Mouse (Mus musculus): ENCODE measurements around the gene Runx3. TPM values are rescaled to one million over a fixed set of nuclear protein-coding genes. Genes with fewer than 3 reads are reported as not detected.
"Not testable (repeated sequence)": the region's sequence is repeated elsewhere in the genome, so short reads cannot be mapped to it uniquely, and the experiment has no call there.

The Runx3 gene
- total and polyA plus RNA-seq, 2 experiments from 2014 or later, result not detected

DNA sequence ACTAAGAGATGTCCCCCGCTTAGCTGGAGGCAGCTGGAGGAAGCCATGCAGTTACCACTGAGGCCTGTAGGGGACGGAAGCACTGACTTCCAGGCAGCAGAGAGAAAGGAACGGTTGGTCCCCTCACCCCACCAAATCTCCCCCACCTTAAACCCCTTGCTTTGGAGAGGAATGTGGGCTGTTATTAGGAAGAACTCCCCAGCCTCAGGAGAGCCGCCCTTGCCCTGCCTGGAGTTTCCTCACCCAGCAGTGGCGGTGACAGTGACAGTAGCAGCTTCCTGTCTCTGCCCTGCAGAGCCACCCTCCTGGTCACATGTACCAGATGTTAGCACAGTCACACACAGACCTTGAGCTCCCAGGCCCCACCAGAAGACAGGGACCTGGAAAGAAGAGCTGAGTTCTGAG lies 58.6 kb downstream of the Runx3 start:
- Histone ChIP-seq H3K4me1 (ENCODE audit: insufficient read depth, low read length) (no peaks in the 10 kb centered on the region), H3K27ac (ENCODE audit: low read depth, low read length) (no peak overlapping the region), H3K36me3 (ENCODE audit: insufficient read depth, low read length) (no peaks in the 10 kb centered on the region), H3K4me2 (ENCODE audit: low read depth, low read length, poor library complexity, severe bottlenecking) (no peak overlapping the region), H3K27me3 (ENCODE audit: insufficient read depth, low read length) (peaks cover 9% of the 10 kb centered on the region), H3K4me3 (ENCODE audit: low read depth, low read length) (no peak overlapping the region), H3K9me3 (ENCODE audit: low read length) (no peaks in the 10 kb centered on the region), H3K9ac (replicated peaks; ENCODE audit: low read length, poor library complexity, severe bottlenecking) (no peak overlapping the region)
- no peak for ATAC-seq (ENCODE audit: low FRiP score)
- DNase-seq (ENCODE audit: low spot score), result no peak
- 23% methylated on average over 5 of the region's 5 CpGs for WGBS
- peak; percentile 57 for TF ChIP-seq CTCF (IDR thresholded peaks at IDR 0.05)

DNA sequence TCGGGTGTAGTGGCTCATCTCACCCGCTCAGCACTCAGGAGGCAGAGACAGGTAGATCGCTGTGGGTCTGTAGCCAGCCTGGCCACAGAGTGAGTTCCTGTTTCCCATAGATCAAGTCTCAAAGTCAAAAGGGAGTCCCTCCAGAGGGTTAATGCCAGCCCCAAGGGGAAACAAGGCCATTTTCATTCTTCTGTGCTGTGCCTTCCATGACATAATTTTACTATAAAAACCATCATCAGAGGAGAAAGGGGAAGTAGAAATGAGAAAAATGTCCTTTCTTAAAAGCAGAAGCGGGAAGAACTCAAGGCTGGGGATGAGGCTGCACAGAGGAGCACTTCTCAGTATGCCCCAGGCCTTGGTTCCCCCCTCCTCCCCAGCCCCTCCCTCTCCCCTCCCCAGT lies 61.4 kb downstream of the Runx3 start:
- no peaks in the 10 kb centered on the region for H3K9me3 ChIP-seq (ENCODE audit: low read length)
- H3K36me3 ChIP-seq (ENCODE audit: insufficient read depth, low read length), result no peaks in the 10 kb centered on the region
- TF ChIP-seq CTCF (IDR thresholded peaks at IDR 0.05), result no peak
- DNase-seq (ENCODE audit: low spot score), result no peak
- no peak overlapping the region for H3K4me3 ChIP-seq (ENCODE audit: low read depth, low read length)
- no peaks in the 10 kb centered on the region; the same call in 1 of the 2 replicates for H3K27me3 ChIP-seq (ENCODE audit: insufficient read depth, low read length)
- H3K9ac ChIP-seq (replicated peaks; ENCODE audit: low read length, poor library complexity, severe bottlenecking), result no peak overlapping the region
- no peaks in the 10 kb centered on the region for H3K4me1 ChIP-seq (ENCODE audit: insufficient read depth, low read length)
- H3K27ac ChIP-seq (ENCODE audit: low read depth, low read length), result no peak overlapping the region
- ATAC-seq (ENCODE audit: low FRiP score), result no peak
- no peak overlapping the region for H3K4me2 ChIP-seq (ENCODE audit: low read depth, low read length, poor library complexity, severe bottlenecking)
- 88% methylated on average over 4 of the region's 4 CpGs for WGBS

DNA sequence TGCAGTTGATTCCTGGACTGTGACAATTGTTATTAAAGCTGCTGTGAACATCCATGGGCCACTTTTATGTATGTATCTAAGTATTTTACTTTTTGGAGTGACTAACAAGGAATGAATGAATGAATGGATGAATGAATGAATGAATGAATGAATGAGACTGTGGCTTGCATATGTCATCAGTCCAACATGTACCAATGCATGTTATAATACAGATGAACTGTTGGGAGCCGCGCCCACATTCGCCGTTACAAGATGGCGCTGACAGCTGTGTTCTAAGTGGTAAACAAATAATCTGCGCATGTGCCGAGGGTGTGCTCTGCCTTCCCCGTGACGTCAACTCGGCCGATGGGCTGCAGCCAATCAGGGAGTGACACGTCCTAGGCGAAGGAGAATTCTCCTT lies 63.8 kb downstream of the Runx3 start:
- not testable (repeated sequence) for ATAC-seq (ENCODE audit: low FRiP score); H3K4me2 ChIP-seq (ENCODE audit: low read depth, low read length, poor library complexity, severe bottlenecking); H3K9me3 ChIP-seq (ENCODE audit: low read length); DNase-seq (ENCODE audit: low spot score); H3K4me3 ChIP-seq (ENCODE audit: low read depth, low read length); H3K4me1 ChIP-seq (ENCODE audit: insufficient read depth, low read length); H3K27ac ChIP-seq (ENCODE audit: low read depth, low read length); H3K27me3 ChIP-seq (ENCODE audit: insufficient read depth, low read length); H3K36me3 ChIP-seq (ENCODE audit: insufficient read depth, low read length); H3K9ac ChIP-seq (replicated peaks; ENCODE audit: low read length, poor library complexity, severe bottlenecking)
- WGBS, result 97% methylated on average over 6 of the region's 13 CpGs

DNA sequence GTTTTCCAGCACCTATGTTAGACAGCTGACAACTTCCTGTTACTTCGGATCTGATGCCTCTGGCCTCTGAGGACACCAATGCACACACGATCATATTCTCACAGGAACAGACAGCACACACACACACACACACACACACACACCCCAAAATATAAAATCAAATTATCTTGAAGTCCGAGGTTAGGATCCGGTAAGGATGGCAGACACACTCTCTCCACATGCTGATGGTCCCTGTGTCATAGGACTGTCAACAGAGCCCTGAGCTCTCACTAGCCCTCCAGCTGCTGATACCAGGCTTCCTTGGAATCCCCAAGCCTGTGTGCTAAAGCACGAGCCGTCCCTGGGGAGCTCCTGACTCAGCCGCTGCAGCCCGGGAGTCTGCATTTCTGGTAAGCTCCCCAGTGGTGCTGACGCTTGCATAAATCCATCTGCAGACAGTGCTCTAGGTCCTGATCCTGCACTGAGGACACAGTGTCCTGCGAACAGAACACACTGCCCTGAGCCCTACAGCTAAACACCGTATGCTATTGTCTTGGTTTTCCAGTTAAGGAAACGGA lies 69.1 kb downstream of the Runx3 start:
- no peak for ATAC-seq (ENCODE audit: low FRiP score)
- H3K4me3 ChIP-seq (ENCODE audit: low read depth, low read length), result no peak overlapping the region
- no peaks in the 10 kb centered on the region for H3K4me1 ChIP-seq (ENCODE audit: insufficient read depth, low read length)
- WGBS, result 83% methylated on average over 12 of the region's 12 CpGs
- no peak for DNase-seq (ENCODE audit: low spot score)
- H3K4me2 ChIP-seq (ENCODE audit: low read depth, low read length, poor library complexity, severe bottlenecking), result no peak overlapping the region
- H3K27me3 ChIP-seq (ENCODE audit: insufficient read depth, low read length), result no peaks in the 10 kb centered on the region
- H3K9me3 ChIP-seq (ENCODE audit: low read length), result no peaks in the 10 kb centered on the region
- H3K9ac ChIP-seq (replicated peaks; ENCODE audit: low read length, poor library complexity, severe bottlenecking), result no peak overlapping the region
- H3K27ac ChIP-seq (ENCODE audit: low read depth, low read length), result no peak overlapping the region
- no peaks in the 10 kb centered on the region for H3K36me3 ChIP-seq (ENCODE audit: insufficient read depth, low read length)
- no peak for TF ChIP-seq CTCF (IDR thresholded peaks at IDR 0.05)

DNA sequence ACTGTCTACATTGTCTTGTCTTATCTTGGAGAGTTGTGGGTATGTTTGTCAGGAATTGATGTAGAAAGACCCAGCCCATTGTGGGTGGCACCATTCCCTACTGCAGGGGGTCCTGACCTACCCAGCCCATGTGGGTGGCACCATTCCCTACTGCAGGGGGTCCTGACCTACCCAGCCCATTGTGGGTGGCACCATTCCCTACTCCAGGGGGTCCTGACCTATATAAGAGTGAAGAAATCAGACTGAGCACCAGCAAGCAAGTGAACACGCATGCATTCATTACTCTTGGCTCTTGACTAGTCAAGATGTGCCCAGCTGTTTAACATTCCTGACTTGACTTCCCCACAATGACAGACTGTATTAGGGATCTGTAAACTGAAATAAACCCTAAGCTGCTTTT lies 69.9 kb downstream of the Runx3 start:
- Histone ChIP-seq H3K9ac (replicated peaks; ENCODE audit: low read length, poor library complexity, severe bottlenecking) (no peak overlapping the region), H3K4me3 (ENCODE audit: low read depth, low read length) (no peak overlapping the region), H3K4me1 (ENCODE audit: insufficient read depth, low read length) (no peaks in the 10 kb centered on the region), H3K27me3 (ENCODE audit: insufficient read depth, low read length) (no peaks in the 10 kb centered on the region), H3K36me3 (ENCODE audit: insufficient read depth, low read length) (no peaks in the 10 kb centered on the region), H3K4me2 (ENCODE audit: low read depth, low read length, poor library complexity, severe bottlenecking) (no peak overlapping the region), H3K9me3 (ENCODE audit: low read length) (no peaks in the 10 kb centered on the region; the same call in 1 of the 2 replicates), H3K27ac (ENCODE audit: low read depth, low read length) (no peak overlapping the region)
- DNase-seq (ENCODE audit: low spot score), result no peak
- TF ChIP-seq CTCF (IDR thresholded peaks at IDR 0.05), result no peak
- no peak for ATAC-seq (ENCODE audit: low FRiP score)
- 88% methylated on average over 1 of the region's 1 CpGs for WGBS

DNA sequence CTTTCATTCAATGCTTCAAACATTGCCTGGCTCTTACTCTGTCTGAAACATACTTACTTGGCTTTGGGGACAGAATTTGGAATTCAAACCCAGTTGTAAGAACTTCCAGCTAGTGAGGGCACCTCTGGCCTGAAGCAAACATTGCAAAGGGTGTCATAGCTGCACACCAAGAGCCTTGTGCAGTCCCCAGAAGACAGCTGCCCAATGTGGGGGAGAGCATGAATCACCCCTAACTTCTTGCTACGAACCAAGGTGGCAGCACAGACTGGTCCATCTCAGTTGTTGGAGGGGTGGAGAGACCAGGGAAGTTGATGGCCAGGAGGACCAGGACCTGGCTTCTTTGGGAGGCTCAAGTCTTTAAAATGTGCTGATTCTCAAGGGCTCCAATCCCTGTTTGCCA lies 70.7 kb downstream of the Runx3 start:
- Histone ChIP-seq H3K9ac (replicated peaks; ENCODE audit: low read length, poor library complexity, severe bottlenecking) (no peak overlapping the region), H3K4me2 (ENCODE audit: low read depth, low read length, poor library complexity, severe bottlenecking) (no peak overlapping the region), H3K27me3 (ENCODE audit: insufficient read depth, low read length) (no peaks in the 10 kb centered on the region), H3K9me3 (ENCODE audit: low read length) (no peaks in the 10 kb centered on the region; the same call in 1 of the 2 replicates), H3K27ac (ENCODE audit: low read depth, low read length) (no peak overlapping the region), H3K36me3 (ENCODE audit: insufficient read depth, low read length) (no peaks in the 10 kb centered on the region), H3K4me1 (ENCODE audit: insufficient read depth, low read length) (no peaks in the 10 kb centered on the region), H3K4me3 (ENCODE audit: low read depth, low read length) (no peak overlapping the region)
- 65% methylated on average over 1 of the region's 1 CpGs for WGBS
- ATAC-seq (ENCODE audit: low FRiP score) (no peak), DNase-seq (ENCODE audit: low spot score) (no peak)
- TF ChIP-seq CTCF (IDR thresholded peaks at IDR 0.05), result no peak

Measured in midbrain, postnatal 0 days (tissue).